Mouse (Mus musculus): ENCODE results near the gene Dlgap4.

GRCm38 (mm10) chr2:156632721-156633120 is 19.2 kb downstream of the Dlgap4 start:
- no peak for TF ChIP-seq CTCF (conservative IDR thresholded peaks at IDR 0.05; ENCODE audit: low read length)
- no peak for TF ChIP-seq POU5F1 (IDR thresholded peaks at IDR 0.05; ENCODE audit: borderline replicate concordance, low read length)
